Mouse (Mus musculus): Measurements from ENCODE around the gene Tab2. TPM values are rescaled to one million over a fixed set of nuclear protein-coding genes. Genes with fewer than 3 reads are reported as not detected.
"Not testable (repeated sequence)": the region's sequence is repeated elsewhere in the genome, so short reads cannot be mapped to it uniquely, and the experiment has no call there.

The Tab2 gene
- total RNA-seq, 2 experiments from 2014 or later, result 88.3 to 106 TPM

DNA sequence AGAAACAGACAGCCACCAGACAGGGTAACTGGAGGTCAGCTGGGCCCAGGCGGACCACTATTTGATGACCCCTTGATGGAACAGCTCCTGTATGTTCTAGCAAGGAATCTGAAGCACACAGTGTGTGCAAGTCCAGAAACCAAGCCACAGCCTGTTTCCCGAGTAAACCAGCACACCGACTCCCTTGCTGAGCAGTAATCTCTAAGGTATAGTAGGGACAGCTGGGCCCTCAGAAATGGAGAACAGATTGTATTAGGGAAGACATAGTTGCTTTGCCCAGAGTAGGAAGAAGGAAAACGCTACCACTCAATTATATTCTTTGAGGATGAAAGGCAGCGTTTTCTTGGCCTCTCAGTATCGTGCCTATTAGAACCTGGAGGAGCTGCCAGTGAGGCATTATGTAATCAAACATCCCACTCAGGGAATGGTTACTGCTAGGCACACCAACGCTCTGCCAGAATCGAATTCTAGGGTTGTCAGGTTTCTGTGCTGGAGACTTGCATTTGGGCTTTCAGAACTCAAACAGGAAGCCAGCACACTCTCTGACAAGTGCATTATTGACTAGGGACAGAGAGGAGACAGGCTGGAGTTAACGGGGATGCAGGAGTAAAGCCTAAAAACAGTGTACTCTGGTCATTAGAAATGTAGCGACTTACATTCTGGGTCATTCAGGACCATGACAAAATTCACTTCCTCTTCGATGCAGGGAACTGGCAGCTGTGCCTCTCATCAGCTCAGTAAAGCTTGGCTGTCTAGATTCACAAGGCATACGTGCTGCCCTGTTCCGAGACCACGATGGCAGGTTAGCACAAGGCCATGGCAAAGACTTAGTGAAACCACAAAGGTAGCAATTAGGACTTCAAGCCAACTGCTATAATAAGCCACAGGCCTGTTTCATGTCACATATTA is 55.1 kb downstream of the Tab2 start:
- ATAC-seq (replicated peaks; ENCODE audit: low FRiP score, poor library complexity, severe bottlenecking), result no peak

DNA sequence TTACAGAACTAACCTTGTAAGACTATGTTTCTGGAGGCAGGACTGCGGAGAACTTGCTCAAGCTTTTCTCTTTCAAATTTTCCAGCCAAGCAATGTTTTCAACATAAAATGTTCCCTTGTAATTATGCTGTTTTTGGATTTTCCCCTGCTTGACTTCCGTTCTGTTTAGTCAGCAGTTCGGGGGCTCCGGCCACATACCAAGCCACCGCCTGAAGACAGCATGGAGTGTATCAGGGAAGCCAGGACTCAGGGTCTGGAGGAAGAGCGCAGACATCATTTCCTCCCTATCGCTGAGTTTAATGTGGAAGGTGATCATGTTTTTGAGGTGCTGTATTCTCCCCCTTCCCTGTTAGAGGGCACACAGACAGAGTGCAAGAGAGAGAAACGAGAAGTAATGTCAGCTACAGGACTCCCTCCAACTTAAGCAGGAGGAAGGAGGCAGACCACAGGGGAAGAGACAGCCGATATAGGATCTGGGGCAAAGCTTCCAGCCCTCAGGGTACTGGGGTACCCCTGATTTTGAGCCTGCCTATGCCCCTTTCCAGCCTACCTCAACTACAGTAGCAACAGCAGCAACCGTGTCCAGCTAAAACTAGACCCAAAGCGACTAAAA is 67.7 kb downstream of the Tab2 start:
- no peak for ATAC-seq (replicated peaks; ENCODE audit: low FRiP score, poor library complexity, severe bottlenecking)

DNA sequence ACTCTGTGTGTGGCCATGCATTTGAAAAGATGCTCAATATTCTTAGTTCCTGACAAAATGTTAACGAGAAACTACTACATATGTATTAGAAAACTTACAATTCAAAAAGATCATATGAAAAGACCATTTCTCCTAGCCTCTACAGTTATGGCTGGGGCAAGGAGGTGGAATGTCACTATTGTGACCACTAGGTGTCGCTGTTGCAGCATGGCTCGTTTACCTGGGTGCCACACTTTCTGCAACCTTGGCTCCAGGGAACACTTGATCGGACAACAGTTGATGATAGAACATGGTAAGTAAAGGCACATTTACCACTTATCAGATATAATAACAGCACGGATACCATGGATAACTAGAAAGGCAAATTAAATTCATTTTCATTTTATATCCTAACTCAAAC is 72.5 kb downstream of the Tab2 start:
- peak; percentile 83 for ATAC-seq (replicated peaks; ENCODE audit: low FRiP score, poor library complexity, severe bottlenecking)

DNA sequence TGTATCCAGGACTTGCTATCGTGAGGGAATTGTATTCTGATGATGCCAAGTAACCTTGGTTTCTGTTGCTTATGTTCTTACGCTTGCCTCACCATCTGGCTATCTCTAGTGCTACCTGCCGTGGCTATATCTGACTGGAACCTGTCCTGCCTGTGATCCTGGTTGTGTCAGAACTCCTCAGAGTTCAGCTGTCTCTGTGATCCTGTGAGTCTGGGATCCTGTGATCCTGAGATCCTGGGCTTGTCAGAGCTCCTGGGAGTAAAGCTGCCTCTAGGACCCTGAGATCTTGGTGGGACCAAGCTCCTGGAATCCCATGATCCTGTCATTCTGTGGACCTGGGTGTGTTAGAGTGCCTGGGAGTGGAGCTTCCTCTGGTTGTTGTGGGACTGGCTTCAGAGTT is 74.1 kb downstream of the Tab2 start:
- no peak for ATAC-seq (replicated peaks; ENCODE audit: low FRiP score, poor library complexity, severe bottlenecking)

DNA sequence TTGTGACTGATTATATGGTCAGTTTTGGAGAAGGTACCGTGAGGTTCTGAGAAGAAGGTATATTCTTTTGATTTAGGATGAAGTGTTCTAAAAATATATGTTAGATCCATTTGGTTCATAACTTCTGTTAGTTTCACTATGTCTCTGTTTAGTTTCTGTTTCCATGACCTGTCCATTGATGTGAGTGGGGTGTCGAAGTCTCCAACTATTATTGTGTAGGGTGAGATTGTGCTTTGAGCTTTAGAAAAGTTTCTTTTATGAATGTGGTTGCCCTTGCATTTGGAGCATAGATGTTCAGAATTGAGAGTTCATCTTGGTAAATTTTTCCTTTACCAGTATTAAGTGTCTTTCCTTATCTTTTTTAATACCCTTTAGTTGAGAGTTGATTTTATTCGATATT is 75.7 kb downstream of the Tab2 start:
- ATAC-seq (replicated peaks; ENCODE audit: low FRiP score, poor library complexity, severe bottlenecking), result not testable (repeated sequence)

DNA sequence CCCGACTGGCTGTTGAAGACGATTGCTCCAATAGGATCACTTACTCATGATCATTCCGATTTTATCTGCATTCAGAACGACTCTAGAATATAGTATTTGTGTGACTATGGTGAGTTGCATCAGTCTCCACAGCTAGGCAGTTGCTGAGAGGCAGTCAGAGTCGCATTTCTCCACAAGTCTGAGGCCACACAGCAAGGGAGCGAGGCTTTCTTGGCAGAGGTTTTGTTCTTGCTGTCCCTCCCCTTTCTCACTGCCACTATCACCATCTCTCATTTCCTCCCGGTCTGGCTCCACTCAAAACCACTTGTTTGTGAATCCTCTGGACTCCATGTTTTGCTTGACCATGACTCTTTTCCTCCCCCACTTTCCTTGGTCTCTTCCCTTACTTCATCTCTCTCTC is 81.8 kb downstream of the Tab2 start:
- ATAC-seq (replicated peaks; ENCODE audit: low FRiP score, poor library complexity, severe bottlenecking), result no peak

DNA sequence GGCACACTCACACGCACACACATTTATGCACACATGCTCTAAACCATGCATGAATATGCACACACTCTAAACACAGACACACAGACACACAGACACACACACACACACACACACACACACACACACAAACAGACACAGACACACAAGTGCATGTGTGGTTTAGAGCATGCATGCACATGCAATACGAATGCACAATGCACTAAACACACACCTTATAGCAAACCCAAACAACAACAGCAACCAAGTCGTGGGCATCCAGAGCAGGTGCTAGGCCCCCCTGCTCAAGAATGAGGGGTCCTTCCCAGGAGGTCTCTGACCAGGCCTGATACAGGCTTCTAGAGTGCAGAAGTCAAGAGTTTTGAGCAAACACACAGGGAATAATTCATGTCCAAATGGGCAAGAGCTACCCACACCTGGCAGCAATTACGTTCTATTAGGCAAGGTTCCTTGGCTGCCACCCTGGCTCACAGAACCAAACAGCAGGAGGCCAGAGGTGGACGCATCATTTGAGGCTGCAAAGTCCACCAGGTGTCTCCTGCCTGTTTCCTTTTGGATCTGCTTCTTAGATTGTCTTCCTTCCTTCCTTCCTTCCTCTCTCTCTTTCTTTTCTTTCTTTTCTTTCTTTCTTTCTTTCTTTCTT is 84.5 kb downstream of the Tab2 start:
- ATAC-seq (replicated peaks; ENCODE audit: low FRiP score, poor library complexity, severe bottlenecking), result no peak

DNA sequence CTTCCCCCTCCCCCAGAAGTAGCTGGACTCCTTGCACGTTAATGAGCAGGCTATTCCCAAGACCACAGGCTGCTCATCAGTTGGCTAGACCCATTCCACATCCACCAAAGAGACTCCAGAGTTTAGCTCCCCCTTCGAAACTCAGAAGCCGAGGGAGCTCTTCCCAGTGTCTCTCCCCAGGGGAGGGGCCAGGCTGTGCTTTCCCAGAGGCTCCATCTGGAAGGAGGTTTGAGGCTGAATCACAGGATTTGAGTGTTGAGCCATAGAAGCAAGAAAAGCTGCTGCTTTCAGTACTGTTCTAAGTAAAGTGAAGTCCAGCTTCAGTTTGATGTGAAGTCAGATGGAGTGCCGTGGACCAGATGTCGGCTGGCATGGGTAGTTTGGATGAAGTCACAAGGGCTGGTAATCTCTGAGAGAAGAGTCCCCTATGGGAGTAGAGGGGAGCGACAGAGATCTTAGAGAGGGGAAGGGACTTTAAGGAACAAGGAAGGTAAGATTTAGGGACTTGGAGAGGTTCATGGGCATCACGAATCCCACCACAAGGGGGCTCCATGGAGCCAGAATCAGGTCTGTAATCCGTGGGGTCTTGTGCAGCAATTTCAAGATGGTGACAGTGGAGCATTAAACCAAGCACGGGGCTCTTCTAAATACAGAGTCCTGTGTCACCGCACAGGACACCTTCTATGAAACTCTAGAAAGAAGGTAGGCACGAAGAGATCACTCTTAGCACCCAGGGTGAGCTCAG is 85.3 kb downstream of the Tab2 start:
- no peak for ATAC-seq (replicated peaks; ENCODE audit: low FRiP score, poor library complexity, severe bottlenecking)

DNA sequence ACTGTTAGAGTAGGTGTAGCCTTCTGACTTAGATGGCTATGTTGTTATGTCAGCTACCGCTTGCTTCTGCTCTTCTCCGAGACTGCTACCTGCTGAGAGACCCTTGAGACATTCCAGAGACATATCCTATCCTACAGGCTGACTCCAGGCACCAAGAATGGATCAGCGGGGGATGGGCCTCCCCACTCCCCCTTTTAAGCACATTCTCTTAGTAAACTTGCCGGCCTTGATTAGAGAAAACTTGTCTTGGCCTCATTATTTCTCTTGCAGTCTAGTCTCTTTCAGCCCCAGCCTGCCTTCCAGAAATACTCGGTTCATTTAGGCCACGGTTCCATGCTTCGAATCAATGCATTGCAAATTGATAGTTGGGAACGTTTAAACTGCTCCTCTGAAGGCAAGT is 86.3 kb downstream of the Tab2 start:
- ATAC-seq (replicated peaks; ENCODE audit: low FRiP score, poor library complexity, severe bottlenecking), result no peak

DNA sequence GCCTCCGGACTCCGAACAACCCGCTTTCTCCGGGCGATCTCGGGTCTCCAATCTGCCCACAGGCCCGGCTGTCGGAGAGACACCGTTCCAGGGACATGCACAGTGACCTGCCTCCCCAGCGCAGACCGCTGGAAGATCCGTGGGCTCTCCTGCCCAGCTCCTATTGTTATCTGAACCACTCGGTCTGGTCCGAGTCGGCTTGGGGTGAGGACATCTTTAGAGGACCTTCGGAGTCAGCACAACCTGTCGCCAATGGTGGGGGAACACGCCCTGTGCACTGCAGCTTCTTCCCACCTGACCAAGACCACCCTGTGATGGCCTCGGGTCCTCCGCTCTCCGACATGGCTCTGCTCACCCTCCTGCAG is 88.4 kb downstream of the Tab2 start:
- no peak for ATAC-seq (replicated peaks; ENCODE audit: low FRiP score, poor library complexity, severe bottlenecking)

DNA sequence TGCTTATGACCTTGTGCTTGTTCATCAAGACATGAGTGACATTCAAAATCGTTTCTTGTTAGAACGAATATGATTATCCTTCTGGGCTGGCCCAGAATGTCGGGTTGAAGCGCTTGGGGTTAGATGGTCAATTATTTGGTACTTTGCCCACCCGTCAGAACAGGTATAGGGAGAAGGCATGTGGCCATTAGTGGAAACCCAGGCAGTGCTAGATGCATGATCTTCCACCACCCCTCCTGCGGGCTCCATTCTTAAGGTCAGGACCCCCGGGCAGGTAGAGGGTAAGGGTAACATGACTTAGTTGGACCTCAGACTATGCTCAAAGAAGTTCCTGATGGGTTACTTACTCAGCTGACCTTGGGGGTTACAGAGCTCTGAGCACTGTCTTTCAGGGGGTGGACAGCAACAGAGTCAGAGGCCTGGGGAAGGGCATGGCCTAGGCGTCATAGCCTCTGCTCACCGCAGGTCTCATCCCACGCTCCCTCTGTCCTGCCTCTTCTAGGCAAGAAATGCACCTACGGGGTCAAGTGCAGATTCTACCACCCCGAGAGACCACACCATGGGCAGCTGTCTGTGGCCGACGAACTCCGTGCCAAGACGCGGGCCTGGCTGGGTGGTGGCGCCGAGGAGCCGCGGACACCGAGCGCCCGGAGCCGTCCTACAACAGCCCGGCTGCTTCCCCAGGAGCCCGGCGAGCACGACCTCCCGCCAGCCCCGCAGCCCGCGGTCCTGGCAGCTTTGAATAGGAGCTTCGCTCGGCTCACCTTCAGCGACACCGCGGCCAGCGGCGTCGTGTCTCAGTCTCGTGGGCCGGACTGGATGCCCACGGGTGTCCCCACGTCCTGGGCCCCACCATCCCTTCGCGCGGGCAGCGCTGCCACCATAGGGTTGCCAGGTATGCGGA is 89.0 kb downstream of the Tab2 start:
- no peak for ATAC-seq (replicated peaks; ENCODE audit: low FRiP score, poor library complexity, severe bottlenecking)

DNA sequence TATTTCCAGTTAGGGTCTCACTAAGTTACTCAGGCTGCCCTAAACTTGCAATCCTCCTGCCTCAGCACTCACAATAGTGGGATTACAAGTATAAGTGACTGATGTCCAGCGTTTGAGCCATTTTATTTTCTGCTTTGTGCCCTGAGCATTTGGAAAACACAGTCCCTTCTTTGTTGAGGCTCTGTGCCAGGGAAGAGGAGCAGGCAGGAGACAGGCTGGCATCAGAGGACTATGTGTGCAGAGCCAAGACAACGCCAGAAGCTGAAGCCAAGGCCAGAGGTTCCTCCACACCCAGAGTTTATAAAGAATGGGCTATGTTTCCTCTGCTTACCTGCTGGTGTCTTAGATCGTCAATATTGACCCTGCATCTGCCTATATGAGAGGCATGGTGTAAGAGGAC is 91.2 kb downstream of the Tab2 start:
- ATAC-seq (replicated peaks; ENCODE audit: low FRiP score, poor library complexity, severe bottlenecking), result no peak

DNA sequence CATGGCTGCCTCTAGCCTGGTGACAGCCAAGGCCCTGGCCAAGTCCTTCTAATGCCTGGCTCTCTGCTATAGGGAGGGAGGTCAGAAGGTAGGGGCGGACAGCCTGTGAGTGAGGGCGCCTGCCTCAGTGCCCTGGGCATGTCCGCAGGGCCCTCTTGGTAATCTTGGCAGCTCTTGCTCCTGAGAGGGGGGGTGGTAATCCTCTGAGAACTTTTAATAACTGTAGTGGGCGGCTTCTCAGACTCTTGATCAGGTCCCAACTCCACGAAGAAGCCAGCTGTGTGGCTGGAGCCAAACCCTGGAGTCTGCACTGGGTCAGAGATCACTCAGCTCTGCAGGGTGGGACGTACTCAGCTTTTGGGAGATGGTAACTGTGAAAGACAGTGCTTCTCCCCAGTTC is 91.8 kb downstream of the Tab2 start:
- ATAC-seq (replicated peaks; ENCODE audit: low FRiP score, poor library complexity, severe bottlenecking), result no peak

DNA sequence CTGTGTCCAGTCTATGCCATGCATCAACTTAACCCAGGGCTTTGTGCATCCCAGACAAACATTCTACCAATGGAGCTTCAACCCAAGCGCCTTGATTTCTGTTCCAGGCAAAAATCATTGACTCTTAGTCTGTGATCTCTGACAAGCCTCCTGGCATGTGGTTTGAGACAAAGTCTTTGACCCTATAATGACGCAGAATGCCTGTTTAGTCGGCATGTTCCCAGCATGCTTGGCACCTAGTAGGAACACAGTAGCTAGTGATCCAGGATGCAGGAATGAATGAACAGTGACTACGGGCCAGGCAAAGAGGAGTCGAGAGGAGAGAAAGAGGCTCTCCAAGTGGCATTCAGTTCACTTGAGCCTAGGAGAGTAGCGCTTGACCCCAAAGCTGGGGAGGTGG is 92.6 kb downstream of the Tab2 start:
- ATAC-seq (replicated peaks; ENCODE audit: low FRiP score, poor library complexity, severe bottlenecking), result no peak

DNA sequence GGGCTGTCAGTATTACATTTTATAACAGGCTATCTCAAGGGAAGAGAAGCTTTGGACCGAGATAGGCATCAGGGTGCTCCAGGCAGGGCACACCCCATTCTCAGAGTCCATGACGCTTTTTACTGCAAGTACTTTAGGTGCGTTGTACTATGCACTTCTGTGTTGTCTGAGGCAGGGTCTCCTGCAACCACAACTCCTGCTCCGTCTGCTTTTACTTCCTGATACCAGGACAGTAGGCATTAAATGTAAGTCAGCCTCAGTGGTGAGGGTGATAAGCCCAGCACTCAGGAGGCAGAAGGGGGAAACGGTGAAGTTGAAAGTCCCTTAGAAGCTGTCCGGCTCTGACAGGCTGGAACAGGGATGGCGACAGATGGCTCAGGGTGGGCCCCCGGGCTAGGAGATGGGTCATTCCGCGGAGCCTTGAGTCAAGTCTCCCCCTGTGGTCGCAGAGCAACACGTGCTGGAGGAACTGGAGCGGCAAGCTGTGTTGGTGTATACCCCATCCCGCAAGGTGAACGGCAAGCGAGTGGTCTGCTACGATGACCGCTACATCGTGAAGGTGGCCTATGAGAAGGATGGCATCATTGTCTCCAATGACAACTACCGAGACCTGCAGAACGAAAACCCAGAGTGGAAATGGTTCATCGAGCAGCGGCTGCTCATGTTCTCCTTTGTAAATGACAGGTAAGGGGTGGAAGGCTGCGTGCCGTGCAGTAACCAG is 93.9 kb downstream of the Tab2 start:
- ATAC-seq (replicated peaks; ENCODE audit: low FRiP score, poor library complexity, severe bottlenecking), result no peak

DNA sequence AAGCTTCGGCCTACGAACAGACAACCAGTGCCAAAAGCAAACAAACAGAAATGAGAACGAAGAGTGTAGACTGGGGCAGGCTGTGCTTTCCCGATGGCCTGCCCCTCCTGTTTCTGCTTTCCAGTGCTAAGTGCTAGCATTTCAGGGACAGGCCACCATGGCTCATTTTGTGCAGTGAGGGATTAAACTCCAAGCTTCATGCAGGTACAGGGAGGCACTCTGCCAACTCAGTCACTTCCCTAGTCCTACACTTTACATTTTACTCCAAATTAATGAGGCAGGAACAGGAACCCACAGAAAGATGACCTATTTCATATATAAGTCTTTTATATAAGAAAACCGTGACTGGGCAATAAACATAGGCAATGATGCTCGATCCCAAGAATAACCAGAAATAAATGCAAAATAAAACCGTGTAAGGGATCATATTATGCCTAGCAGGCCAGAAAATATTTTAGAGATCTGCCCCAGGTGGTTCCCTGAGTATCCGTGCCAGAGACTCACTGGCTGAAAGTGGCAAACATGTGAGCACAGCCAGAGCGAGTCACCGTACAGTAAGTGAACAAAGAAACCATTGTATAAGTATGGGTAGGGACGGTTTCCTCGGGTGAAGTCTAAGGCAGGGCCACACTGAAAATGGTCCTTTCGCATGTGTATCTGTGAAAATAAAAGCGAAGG is 94.6 kb downstream of the Tab2 start:
- no peak for ATAC-seq (replicated peaks; ENCODE audit: low FRiP score, poor library complexity, severe bottlenecking)

DNA sequence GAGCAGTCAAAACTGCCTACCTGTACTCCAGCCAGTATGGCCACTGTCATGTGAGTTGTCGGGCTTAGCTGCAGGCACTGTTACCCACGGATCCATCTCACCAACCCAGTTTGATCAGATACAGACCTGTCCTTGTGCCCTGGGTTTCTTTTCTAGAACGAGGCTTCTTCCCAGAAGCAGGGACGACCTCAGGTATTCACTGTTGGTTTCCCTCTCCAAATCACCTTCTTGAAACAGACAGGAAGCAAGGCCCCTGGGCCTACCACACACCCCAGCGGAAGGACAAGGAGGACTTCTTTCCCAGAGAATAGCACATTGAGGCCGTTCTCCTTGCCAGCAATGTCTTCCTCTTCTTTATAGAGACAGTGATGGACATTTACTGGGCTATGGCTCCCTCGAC is 95.5 kb downstream of the Tab2 start:
- ATAC-seq (replicated peaks; ENCODE audit: low FRiP score, poor library complexity, severe bottlenecking), result no peak
